Mouse (Mus musculus): ENCODE results near the gene Gm10638. TPM values are rescaled to one million over a fixed set of nuclear protein-coding genes. Genes with fewer than 3 reads are reported as not detected.

Gm10638 gene
- polyA plus RNA-seq, 1 experiment, result 2.2 TPM

DNA sequence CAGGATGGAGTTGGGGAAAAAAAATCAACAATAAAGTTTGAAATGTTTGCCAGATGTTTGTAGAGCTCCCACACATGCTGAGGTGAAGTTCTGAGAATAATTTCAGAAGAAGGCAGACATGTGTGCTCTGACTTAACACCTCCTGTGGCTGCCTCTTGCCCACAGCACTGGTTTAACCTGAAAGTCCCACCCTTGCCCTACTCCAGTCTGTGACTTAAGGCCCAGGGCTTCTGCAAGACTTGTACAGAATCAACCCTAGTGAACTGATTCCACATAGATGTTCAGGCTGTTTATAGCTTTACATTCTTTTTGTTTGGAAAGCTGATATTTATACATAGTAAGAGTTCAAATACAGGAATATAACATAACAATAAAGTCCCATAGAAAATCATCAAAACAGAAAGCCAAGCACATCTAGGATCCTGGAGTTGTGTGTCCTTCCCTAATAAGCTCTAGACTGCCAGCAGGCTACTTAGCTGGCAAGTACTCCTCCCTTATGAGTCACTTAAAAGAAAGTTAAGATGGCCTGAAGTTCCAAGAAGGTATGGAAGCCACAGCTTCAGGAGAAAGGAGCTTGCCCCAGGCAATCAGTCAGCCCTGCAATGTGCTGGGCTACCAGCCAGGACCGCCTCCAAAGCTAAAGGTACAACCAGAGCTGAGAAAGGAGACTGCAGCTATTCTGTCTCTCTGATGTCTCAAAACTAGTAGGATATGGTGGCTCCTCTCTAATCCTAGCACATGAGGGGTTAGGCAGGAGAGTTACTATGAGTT is 24.6 kb downstream of the Gm10638 start:
- no peak for DNase-seq
- Histone ChIP-seq H3K4me3 (ENCODE audit: control insufficient read depth, insufficient read depth, low read length) (no peak overlapping the region), H3K36me3 (ENCODE audit: control insufficient read depth, insufficient read depth, low read length) (no peaks in the 10 kb centered on the region), H3K4me1 (replicated peaks; ENCODE audit: control insufficient read depth, insufficient read depth, low read length) (no peaks in the 10 kb centered on the region), H3K27me3 (ENCODE audit: control insufficient read depth, insufficient read depth, low read length) (no peaks in the 10 kb centered on the region), H3K27ac (ENCODE audit: control insufficient read depth, insufficient read depth, low read length) (no peak overlapping the region)
- WGBS, result 83% methylated on average over 1 of the region's 1 CpGs
- no peak for TF ChIP-seq CTCF (IDR thresholded peaks at IDR 0.05; ENCODE audit: borderline replicate concordance, control insufficient read depth, extremely low read depth, insufficient read depth, low read length, poor library complexity)
- no peak for TF ChIP-seq POLR2A (IDR thresholded peaks at IDR 0.05; ENCODE audit: control insufficient read depth, extremely low read depth, insufficient read depth, low read length, poor library complexity)

- no peak overlapping the region for H3K4me3 ChIP-seq (ENCODE audit: control insufficient read depth, insufficient read depth, low read length)
- H3K4me1 ChIP-seq (replicated peaks; ENCODE audit: control insufficient read depth, insufficient read depth, low read length), result peaks cover 5% of the 10 kb centered on the region; the same call in 1 of the 2 replicates
- DNase-seq, result peak; percentile 33
- WGBS, result 20% methylated on average over 8 of the region's 8 CpGs
- TF ChIP-seq CTCF (IDR thresholded peaks at IDR 0.05; ENCODE audit: borderline replicate concordance, control insufficient read depth, extremely low read depth, insufficient read depth, low read length, poor library complexity), result no peak
- no peak for TF ChIP-seq POLR2A (IDR thresholded peaks at IDR 0.05; ENCODE audit: control insufficient read depth, extremely low read depth, insufficient read depth, low read length, poor library complexity)
- H3K27me3 ChIP-seq (ENCODE audit: control insufficient read depth, insufficient read depth, low read length), result no peaks in the 10 kb centered on the region
- H3K36me3 ChIP-seq (ENCODE audit: control insufficient read depth, insufficient read depth, low read length), result no peaks in the 10 kb centered on the region
- H3K27ac ChIP-seq (ENCODE audit: control insufficient read depth, insufficient read depth, low read length), result no peak overlapping the region
Observed at GRCm38 (mm10) chr8:86779207-86779606, 33.7 kb downstream of the Gm10638 start.

DNA sequence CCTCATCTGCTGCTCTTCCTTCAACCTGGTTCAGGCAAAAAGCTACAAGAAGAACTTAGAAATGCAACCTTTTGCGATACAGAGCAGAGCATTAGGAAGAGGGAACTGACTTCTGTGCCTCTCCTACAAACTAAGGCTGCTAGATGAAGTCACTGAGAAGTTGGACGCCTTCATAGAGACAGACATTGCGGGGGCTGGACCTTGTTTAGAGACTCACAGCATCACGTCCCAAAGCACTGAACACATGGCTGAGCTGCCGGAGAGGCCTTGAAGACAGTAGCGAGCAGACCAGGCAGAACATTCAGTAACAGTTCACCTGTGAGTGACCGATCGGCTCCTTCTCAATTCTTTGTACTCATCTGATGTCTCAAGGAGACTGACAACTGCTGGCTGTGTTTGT is 35.6 kb downstream of the Gm10638 start:
- 97% methylated on average over 8 of the region's 8 CpGs for WGBS
- DNase-seq, result no peak
- Histone ChIP-seq H3K27ac (ENCODE audit: control insufficient read depth, insufficient read depth, low read length) (no peak overlapping the region), H3K4me3 (ENCODE audit: control insufficient read depth, insufficient read depth, low read length) (no peak overlapping the region), H3K27me3 (ENCODE audit: control insufficient read depth, insufficient read depth, low read length) (no peaks in the 10 kb centered on the region), H3K4me1 (replicated peaks; ENCODE audit: control insufficient read depth, insufficient read depth, low read length) (peaks cover 5% of the 10 kb centered on the region; the same call in 1 of the 2 replicates), H3K36me3 (ENCODE audit: control insufficient read depth, insufficient read depth, low read length) (no peaks in the 10 kb centered on the region)
- TF ChIP-seq CTCF (IDR thresholded peaks at IDR 0.05; ENCODE audit: borderline replicate concordance, control insufficient read depth, extremely low read depth, insufficient read depth, low read length, poor library complexity), result no peak
- no peak for TF ChIP-seq POLR2A (IDR thresholded peaks at IDR 0.05; ENCODE audit: control insufficient read depth, extremely low read depth, insufficient read depth, low read length, poor library complexity)

GRCm38 (mm10) chr8:86786498-86786897 is 41.0 kb downstream of the Gm10638 start:
- Histone ChIP-seq H3K4me1 (replicated peaks; ENCODE audit: control insufficient read depth, insufficient read depth, low read length) (no peaks in the 10 kb centered on the region), H3K36me3 (ENCODE audit: control insufficient read depth, insufficient read depth, low read length) (no peaks in the 10 kb centered on the region), H3K27me3 (ENCODE audit: control insufficient read depth, insufficient read depth, low read length) (no peaks in the 10 kb centered on the region), H3K27ac (ENCODE audit: control insufficient read depth, insufficient read depth, low read length) (no peak overlapping the region), H3K4me3 (ENCODE audit: control insufficient read depth, insufficient read depth, low read length) (no peak overlapping the region)
- WGBS, result 71% methylated on average over 5 of the region's 5 CpGs
- DNase-seq, result no peak
- TF ChIP-seq CTCF (IDR thresholded peaks at IDR 0.05; ENCODE audit: borderline replicate concordance, control insufficient read depth, extremely low read depth, insufficient read depth, low read length, poor library complexity), result no peak
- no peak for TF ChIP-seq POLR2A (IDR thresholded peaks at IDR 0.05; ENCODE audit: control insufficient read depth, extremely low read depth, insufficient read depth, low read length, poor library complexity)

GRCm38 (mm10) chr8:86787891-86788420 is 42.5 kb downstream of the Gm10638 start:
- H3K27ac ChIP-seq (ENCODE audit: control insufficient read depth, insufficient read depth, low read length), result no peak overlapping the region
- H3K4me1 ChIP-seq (replicated peaks; ENCODE audit: control insufficient read depth, insufficient read depth, low read length), result no peaks in the 10 kb centered on the region
- 89% methylated on average over 12 of the region's 12 CpGs for WGBS
- no peak overlapping the region for H3K4me3 ChIP-seq (ENCODE audit: control insufficient read depth, insufficient read depth, low read length)
- no peak for DNase-seq
- TF ChIP-seq CTCF (IDR thresholded peaks at IDR 0.05; ENCODE audit: borderline replicate concordance, control insufficient read depth, extremely low read depth, insufficient read depth, low read length, poor library complexity), result no peak
- TF ChIP-seq POLR2A (IDR thresholded peaks at IDR 0.05; ENCODE audit: control insufficient read depth, extremely low read depth, insufficient read depth, low read length, poor library complexity), result no peak
- H3K27me3 ChIP-seq (ENCODE audit: control insufficient read depth, insufficient read depth, low read length), result no peaks in the 10 kb centered on the region
- H3K36me3 ChIP-seq (ENCODE audit: control insufficient read depth, insufficient read depth, low read length), result no peaks in the 10 kb centered on the region

DNA sequence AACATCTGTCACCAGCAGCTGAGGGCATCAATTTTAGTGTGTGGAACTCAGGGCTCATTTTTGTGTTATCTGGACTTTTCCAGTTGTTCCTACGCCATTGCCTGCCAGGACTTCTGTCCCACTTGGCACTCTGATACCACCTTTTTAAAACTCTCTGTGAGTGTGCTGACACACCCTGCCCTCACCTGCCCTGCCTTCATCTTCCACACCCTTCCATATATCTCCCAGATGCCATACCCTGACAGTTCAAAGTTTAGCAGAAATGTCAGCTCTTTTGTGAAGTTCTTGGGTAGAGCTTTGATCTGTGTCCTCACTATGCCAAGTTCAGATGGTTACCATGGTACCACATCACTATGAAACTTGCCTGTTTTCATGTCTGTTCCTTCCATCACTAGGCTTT is 44.1 kb downstream of the Gm10638 start:
- Histone ChIP-seq H3K4me3 (ENCODE audit: control insufficient read depth, insufficient read depth, low read length) (no peak overlapping the region), H3K27ac (ENCODE audit: control insufficient read depth, insufficient read depth, low read length) (no peak overlapping the region), H3K4me1 (replicated peaks; ENCODE audit: control insufficient read depth, insufficient read depth, low read length) (no peaks in the 10 kb centered on the region), H3K36me3 (ENCODE audit: control insufficient read depth, insufficient read depth, low read length) (no peaks in the 10 kb centered on the region), H3K27me3 (ENCODE audit: control insufficient read depth, insufficient read depth, low read length) (no peaks in the 10 kb centered on the region)
- WGBS, result 97% methylated on average over 1 of the region's 1 CpGs
- TF ChIP-seq CTCF (IDR thresholded peaks at IDR 0.05; ENCODE audit: borderline replicate concordance, control insufficient read depth, extremely low read depth, insufficient read depth, low read length, poor library complexity) (no peak), POLR2A (IDR thresholded peaks at IDR 0.05; ENCODE audit: control insufficient read depth, extremely low read depth, insufficient read depth, low read length, poor library complexity) (no peak)
- DNase-seq, result no peak

Measured in thymus, adult 2 months (tissue).